Mouse (Mus musculus): ENCODE measurements around the gene Mid1.
"Not testable (repeated sequence)": the region's sequence is repeated elsewhere in the genome, so short reads cannot be mapped to it uniquely, and the experiment has no call there.

Mid1 gene

GRCm38 (mm10) chrX:169971562-169971961 is 286.6 kb downstream of the Mid1 start:
- DNase-seq (ENCODE audit: low read depth), result peak; percentile 6

GRCm38 (mm10) chrX:169972131-169972530 is 287.1 kb downstream of the Mid1 start:
- DNase-seq (ENCODE audit: low read depth), result not testable (repeated sequence)

- DNase-seq (ENCODE audit: low read depth), result peak; percentile 62
These were observed 287.9 kb downstream of the Mid1 start for GRCm38 (mm10) chrX:169972791-169973494.

- DNase-seq (ENCODE audit: low read depth), result peak; percentile 8
These were observed 288.8 kb downstream of the Mid1 start for GRCm38 (mm10) chrX:169973806-169974205.

- peak; percentile 5 for DNase-seq (ENCODE audit: low read depth)
These were observed 289.5 kb downstream of the Mid1 start for GRCm38 (mm10) chrX:169974456-169974855.

GRCm38 (mm10) chrX:169974974-169975373 is 290.0 kb downstream of the Mid1 start:
- not testable (repeated sequence) for DNase-seq (ENCODE audit: low read depth)

- peak; percentile 14 for DNase-seq (ENCODE audit: low read depth)
These were observed 290.7 kb downstream of the Mid1 start for GRCm38 (mm10) chrX:169975681-169976131.

- DNase-seq (ENCODE audit: low read depth), result peak; percentile 4
These were observed 291.3 kb downstream of the Mid1 start for GRCm38 (mm10) chrX:169976340-169976739.

GRCm38 (mm10) chrX:169977856-169978435 is 292.9 kb downstream of the Mid1 start:
- DNase-seq (ENCODE audit: low read depth), result peak; percentile 14

GRCm38 (mm10) chrX:169978436-169979381 is 293.7 kb downstream of the Mid1 start:
- peak; percentile 76 for DNase-seq (ENCODE audit: low read depth)

- peak; percentile 22 for DNase-seq (ENCODE audit: low read depth)
These were observed 294.6 kb downstream of the Mid1 start for GRCm38 (mm10) chrX:169979461-169980202.

GRCm38 (mm10) chrX:169980203-169980556 is 295.2 kb downstream of the Mid1 start:
- DNase-seq (ENCODE audit: low read depth), result peak; percentile 17

GRCm38 (mm10) chrX:169980809-169981289 is 295.9 kb downstream of the Mid1 start:
- DNase-seq (ENCODE audit: low read depth), result peak; percentile 25

- peak; percentile 31 for DNase-seq (ENCODE audit: low read depth)
These were observed 296.8 kb downstream of the Mid1 start for GRCm38 (mm10) chrX:169981761-169982181.

GRCm38 (mm10) chrX:169982606-169983400 is 297.8 kb downstream of the Mid1 start:
- DNase-seq (ENCODE audit: low read depth), result peak; percentile 14

GRCm38 (mm10) chrX:169983401-169984165 is 298.6 kb downstream of the Mid1 start:
- peak; percentile 3 for DNase-seq (ENCODE audit: low read depth)

- peak; percentile 13 for DNase-seq (ENCODE audit: low read depth)
These were observed 299.3 kb downstream of the Mid1 start for GRCm38 (mm10) chrX:169984331-169984730.

GRCm38 (mm10) chrX:169984853-169985252 is 299.9 kb downstream of the Mid1 start:
- DNase-seq (ENCODE audit: low read depth), result peak; percentile 26

GRCm38 (mm10) chrX:169985796-169986195 is 300.8 kb downstream of the Mid1 start:
- DNase-seq (ENCODE audit: low read depth), result peak; percentile 17

Data from c-Kit-positive CD71-negative TER-119-negative erythroid progenitor cells, embryonic 14.5 days (primary cell).